Comparison of ENCODE assay signal across 8 mouse cellular contexts in genomic region chr6:143166452-143167357, GRCm38 (mm10). TPM values are rescaled to one million over a fixed set of nuclear protein-coding genes. Genes with fewer than 3 reads are reported as not detected.
A peak's percentile ranks its signal among the peaks of the same experiment; 100 is the strongest.
DNase-seq lines count a peak whose midpoint lies in the region; ATAC-seq lines count a peak whose summit lies in the region.

Gene Etnk1, plus strand, starts transcription at chr6:143167221.

- H3K4me3 ChIP-seq in hindbrain, embryonic 15.5 days: peak within 1 kb of the TSS; percentile 99

- peak within 1 kb of the TSS; percentile 96 for H3K9ac ChIP-seq in hindbrain, embryonic 15.5 days

- H3K9me3 ChIP-seq in hindbrain, embryonic 15.5 days: no peaks in the 10 kb centered on the region

- peak within 1 kb of the TSS; percentile 94 for H3K27ac ChIP-seq in hindbrain, embryonic 15.5 days (replicated peaks)

- no peaks in the 10 kb centered on the region for H3K27me3 ChIP-seq in hindbrain, embryonic 15.5 days

- DNase-seq in T-cell, adult 2 months (ENCODE audit: low spot score): peak; percentile 99
- DNase-seq in cerebellum, postnatal 36 days: peak; percentile 98 to 99
- peak; percentile 99 to 100 for DNase-seq in frontal cortex, postnatal 36 days (ENCODE audit: low spot score in 2 of 2)
- peak; percentile 99 for DNase-seq in left cerebral cortex, adult 11 months (ENCODE audit: low spot score)
- peak; percentile 95 to 97 for DNase-seq in lung, postnatal 4 days
- DNase-seq in retina, postnatal 7 days (ENCODE audit: low read depth, low spot score): peak; percentile 90
- peak; percentile 96 for DNase-seq in urinary bladder, adult 2 months (ENCODE audit: low spot score)

- H3K4me2 ChIP-seq in hindbrain, embryonic 15.5 days: peak within 1 kb of the TSS; percentile 68

- H3K4me1 ChIP-seq in hindbrain, embryonic 15.5 days (replicated peaks): peaks cover 35% of the 10 kb centered on the region

- ATAC-seq in hindbrain, embryonic 15.5 days (ENCODE audit: low FRiP score, low read depth): peak; percentile 98

- WGBS in hindbrain, embryonic 15.5 days: under 1% methylated on average over 81 of the region's 81 CpGs

- H3K36me3 ChIP-seq in hindbrain, embryonic 15.5 days: 0 out of 2 replicates have a peak, but pooled peaks cover 6% of the 10 kb centered on the region

RNA-seq across cellular contexts. Expression of gene Etnk1, which starts in this region (rescaled TPM):
- polyA plus RNA-seq in hindbrain, embryonic 15.5 days (2015; fragmentation: Nextera tagmentation; extraction: Ambion mirVana): 43.8 and 46.4 TPM in 2 replicates
- polyA plus RNA-seq in urinary bladder, adult 2 months (2012; rRNA removed): 45.0 and 57.4 TPM in 2 replicates

Comparison
In these comparisons a context has a peak if more than half of its experiments do, and no peak if none do; other contexts are left out.
1. Peak in every context shown above with its lines: DNase-seq, ATAC-seq, H3K4me3 ChIP-seq and H3K27ac ChIP-seq.